Mouse (Mus musculus) gastrocnemius, postnatal 36 days (tissue): ENCODE data around the gene Ifna14. TPM values are rescaled to one million over a fixed set of nuclear protein-coding genes. Genes with fewer than 3 reads are reported as not detected.
A peak's percentile ranks its signal among the peaks of the same experiment; 100 is the strongest.
"Not testable (repeated sequence)": the region's sequence is repeated elsewhere in the genome, so short reads cannot be mapped to it uniquely, and the experiment has no call there.

Source experiments
- DNase-seq, 2 experiments: peaks; one replicate each; pipeline ENCODE4 v3.0.0; 2022
- intact Hi-C: fragments of 180-260 bp; cut with DNase I; formaldehyde crosslinking; loops from one replicate; pipeline ENCODE4 v1.15.1; 2025
- long read RNA-seq, 2 experiments: library from polyadenylated mRNA; stranded (forward); transcript quantifications; one replicate each; pipeline ENCODE4 v2.0.0; 2021
- total RNA-seq, 2 experiments: library from RNA; stranded (reverse); gene quantifications; 2 replicates each; pipeline ENCODE4 v1.2.3; 2021

Ifna14 gene
- not detected for total RNA-seq
- long read RNA-seq, experiment 1: 0 reads
- long read RNA-seq, experiment 2: 0 reads

DNA sequence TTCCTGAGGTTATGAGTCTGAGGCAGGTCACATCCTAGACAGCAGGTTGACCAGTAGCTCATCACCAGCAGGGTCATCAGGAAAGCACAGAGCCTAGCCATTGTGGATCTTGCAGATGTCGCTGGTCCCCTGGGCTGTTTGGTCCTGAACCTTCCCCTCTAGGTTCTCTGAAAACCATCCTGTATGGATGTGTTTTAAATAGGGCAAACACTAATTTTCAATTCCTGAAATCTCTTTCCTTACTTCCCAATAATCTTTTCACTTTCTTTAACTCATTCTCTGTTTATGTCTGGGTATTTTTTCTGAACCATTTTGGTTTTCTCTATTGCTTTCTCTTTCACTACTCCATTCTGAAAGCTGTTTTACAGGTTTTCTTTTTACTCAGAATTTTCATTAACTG lies at the start of gene Ifna14:
Gene Ifna14 (minus strand): TSS at position 101 of the 400 bp plus-strand sequence.
- DNase-seq: no peak
- intact Hi-C loops: no loop called here

- DNase-seq: no peak
- intact Hi-C loops: no loop called here
Measured at GRCm38 (mm10) chr4:88603276-88603675, 31.7 kb upstream of the Ifna14 start, which contains the start of gene Ifna12. TSS of gene Ifna12 (minus strand) at chr4:88603376.

- DNase-seq: no peak
- intact Hi-C loops: no loop called here
Measured at GRCm38 (mm10) chr4:88592285-88592684, 20.7 kb upstream of the Ifna14 start, which contains the start of gene Ifna9. TSS of gene Ifna9 (minus strand) at chr4:88592385.

GRCm38 (mm10) chr4:88561791-88562190 lies 9.8 kb downstream of the Ifna14 start:
- intact Hi-C loops: no loop called here
- no peak for DNase-seq

GRCm38 (mm10) chr4:88558145-88558544 lies 13.5 kb downstream of the Ifna14 start, which contains the start of gene Ifna15:
TSS of gene Ifna15 (minus strand) at chr4:88558245.
- DNase-seq, intact Hi-C loops: not testable (repeated sequence)

- intact Hi-C loops: no loop called here
- peak; percentile 59 to 67 for DNase-seq
Measured at GRCm38 (mm10) chr4:88550161-88550945, 21.2 kb downstream of the Ifna14 start.

DNA sequence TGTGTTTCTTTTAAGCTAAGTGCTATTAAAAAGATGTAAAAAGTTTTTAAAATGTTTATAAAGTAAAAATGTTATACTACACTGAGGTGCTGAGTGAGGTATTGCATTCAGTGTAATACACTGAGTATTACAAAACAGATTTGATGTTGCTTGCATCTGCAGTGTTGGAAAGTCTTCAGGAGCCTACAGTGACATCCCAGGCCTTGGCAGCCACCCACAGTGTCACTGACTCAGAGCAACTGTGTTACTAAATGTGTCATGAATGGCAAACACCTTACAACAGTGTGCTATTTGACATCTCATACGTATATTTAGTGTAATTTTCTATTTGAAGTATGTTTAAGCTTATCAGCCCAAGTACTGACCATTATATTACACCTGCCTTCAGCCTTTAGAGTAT lies 23.6 kb downstream of the Ifna14 start:
- DNase-seq: no peak
- intact Hi-C loops: loop anchor here (10.0 kb wide), 2 partner anchors 193 to 1183 kb away; no protein-coding TSS in a partner anchor

GRCm38 (mm10) chr4:88543649-88544234 lies 27.9 kb downstream of the Ifna14 start:
- intact Hi-C loops: loop anchor here (10.0 kb wide), 2 partner anchors 189 to 1179 kb away; no protein-coding TSS in a partner anchor
- DNase-seq: no peak

DNA sequence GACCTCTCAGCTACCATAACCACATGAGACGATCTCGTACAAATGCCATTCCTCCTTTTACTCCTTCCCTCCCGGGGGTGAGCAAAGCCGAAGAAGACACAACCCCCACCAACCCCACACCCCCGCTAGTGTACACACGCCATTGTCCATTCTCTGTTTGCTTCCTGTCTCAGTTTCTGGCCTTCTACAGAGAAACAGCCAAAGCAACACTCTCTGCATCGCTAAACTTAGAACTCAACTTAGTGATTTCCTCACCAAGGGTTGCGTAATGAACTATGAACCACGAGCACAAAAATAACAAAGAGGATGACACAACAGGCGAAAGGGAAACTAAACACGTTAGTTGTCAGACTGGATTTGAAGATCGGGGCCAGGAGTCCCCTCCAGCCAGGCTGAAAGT lies 34.3 kb downstream of the Ifna14 start:
- intact Hi-C loops: no loop called here
- peak; percentile 22 to 26 for DNase-seq

- peak in 1 of 2 experiments; percentile 13 for DNase-seq
- intact Hi-C loops: no loop called here
Measured at GRCm38 (mm10) chr4:88536640-88537039, 35.0 kb downstream of the Ifna14 start.

GRCm38 (mm10) chr4:88535742-88536141 lies 35.9 kb downstream of the Ifna14 start:
- DNase-seq: no peak
- intact Hi-C loops: no loop called here

GRCm38 (mm10) chr4:88534903-88535302 lies 36.7 kb downstream of the Ifna14 start:
- intact Hi-C loops: no loop called here
- no peak for DNase-seq

GRCm38 (mm10) chr4:88533499-88533898 lies 38.1 kb downstream of the Ifna14 start:
- intact Hi-C loops: no loop called here
- DNase-seq: no peak

GRCm38 (mm10) chr4:88530892-88531291 lies 40.7 kb downstream of the Ifna14 start:
- intact Hi-C loops: no loop called here
- no peak for DNase-seq

- intact Hi-C loops: no loop called here
- no peak for DNase-seq
Measured at GRCm38 (mm10) chr4:88530271-88530670, 41.3 kb downstream of the Ifna14 start.

- no peak for DNase-seq
- intact Hi-C loops: no loop called here
Measured at GRCm38 (mm10) chr4:88526379-88527049, 45.1 kb downstream of the Ifna14 start.

DNA sequence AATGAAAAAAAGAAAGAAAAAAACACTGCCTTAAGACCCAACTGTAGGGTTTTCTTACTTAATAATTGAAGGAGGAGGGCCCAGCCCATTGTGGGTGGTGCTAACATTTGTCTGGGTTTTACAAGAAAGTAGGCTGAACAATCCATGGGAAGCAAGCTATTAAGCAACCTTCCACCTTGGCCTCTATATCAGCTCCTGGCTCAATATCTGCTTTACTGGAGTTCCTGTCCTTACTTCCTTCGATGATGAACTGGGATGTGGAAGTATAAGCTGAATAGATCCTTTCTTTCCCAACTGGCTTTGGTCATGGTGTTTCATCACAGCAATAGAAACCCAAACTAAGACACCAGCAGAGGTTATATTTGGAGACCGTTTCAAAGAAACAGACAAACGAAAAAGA lies 46.2 kb downstream of the Ifna14 start:
- DNase-seq: no peak
- intact Hi-C loops: no loop called here

DNA sequence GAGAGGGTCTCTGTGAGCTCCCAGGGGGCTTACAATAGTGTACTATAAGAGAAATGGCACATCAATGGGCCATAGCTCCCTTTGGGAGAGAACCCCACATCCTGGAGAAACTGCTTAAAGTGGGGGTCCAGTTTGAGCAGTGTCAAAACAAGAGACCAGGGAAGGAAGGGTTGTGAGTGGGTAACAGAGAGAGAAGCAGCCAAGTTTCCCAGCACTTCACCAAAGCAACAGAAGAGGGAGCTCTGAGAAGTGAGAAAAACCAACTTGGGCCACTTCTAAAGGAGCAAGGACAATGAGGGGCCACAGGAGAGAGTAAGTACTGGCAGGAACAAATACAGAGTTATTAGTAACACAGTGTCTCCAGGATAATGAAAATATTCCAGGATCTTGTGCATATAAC lies 48.4 kb downstream of the Ifna14 start:
- intact Hi-C loops: no loop called here
- no peak for DNase-seq

DNA sequence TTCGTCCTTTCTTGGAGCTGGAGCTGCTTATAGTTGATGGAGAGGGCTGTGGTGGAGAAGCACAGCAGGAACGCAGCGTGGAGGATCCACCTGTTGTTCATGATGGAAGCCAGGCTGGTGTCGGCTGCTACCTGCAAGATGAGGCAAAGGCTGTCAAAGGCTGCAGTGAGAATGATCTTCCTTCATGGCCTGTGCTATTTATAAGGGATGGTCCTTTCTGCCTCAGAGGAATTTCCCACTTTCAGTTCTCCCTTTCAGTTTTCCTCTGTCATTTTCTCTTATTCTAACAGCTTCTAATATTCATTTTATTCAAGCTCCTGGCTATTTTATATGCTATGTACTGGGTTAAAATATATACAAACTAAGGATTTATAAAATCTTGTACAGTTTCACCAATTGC lies 48.9 kb downstream of the Ifna14 start, which contains the start of gene Ifnb1:
Gene Ifnb1 (minus strand): TSS at position 101 of the 400 bp plus-strand sequence.
- intact Hi-C loops: no loop called here
- DNase-seq: no peak
